Mouse (Mus musculus): ENCODE measurements around the gene Rab6b. TPM values are rescaled to one million over a fixed set of nuclear protein-coding genes. Genes with fewer than 3 reads are reported as not detected.
"Not testable (repeated sequence)": the region's sequence is repeated elsewhere in the genome, so short reads cannot be mapped to it uniquely, and the experiment has no call there.

The Rab6b gene
- polyA plus RNA-seq, 1 experiment = 21.3 TPM

- TF ChIP-seq CTCF (IDR thresholded peaks at IDR 0.05; ENCODE audit: insufficient read depth, low read length) = peak; percentile 70
- TF ChIP-seq POLR2A (IDR thresholded peaks at IDR 0.05; ENCODE audit: borderline replicate concordance, extremely low read depth, low read depth, low read length) = no peak
Measured at GRCm38 (mm10) chr9:103092248-103092647, 19.3 kb upstream of the Rab6b start.

GRCm38 (mm10) chr9:103093681-103094080, 17.9 kb upstream of the Rab6b start:
- no peak for TF ChIP-seq POLR2A (IDR thresholded peaks at IDR 0.05; ENCODE audit: borderline replicate concordance, extremely low read depth, low read depth, low read length)
- TF ChIP-seq CTCF (IDR thresholded peaks at IDR 0.05; ENCODE audit: insufficient read depth, low read length) = no peak
- Histone ChIP-seq H3K4me1 (ENCODE audit: control insufficient read depth, insufficient read depth, low read length) (peaks cover 14% of the 10 kb centered on the region), H3K4me3 (replicated peaks; ENCODE audit: extremely low read depth, low read depth, low read length) (no peak overlapping the region)
- 67% methylated on average over 3 of the region's 3 CpGs for WGBS
- DNase-seq = no peak

More at GRCm38 (mm10) chr9:103092248-103092647, 19.3 kb upstream of the Rab6b start:
- DNase-seq = peak; percentile 78
- peak overlapping the region; percentile 54 for H3K4me3 ChIP-seq (replicated peaks; ENCODE audit: extremely low read depth, low read depth, low read length)
- WGBS = 0% methylated on average over 19 of the region's 19 CpGs
- peaks cover 14% of the 10 kb centered on the region for H3K4me1 ChIP-seq (ENCODE audit: control insufficient read depth, insufficient read depth, low read length)

GRCm38 (mm10) chr9:103108341-103108798, 3.2 kb upstream of the Rab6b start:
- H3K4me3 ChIP-seq (replicated peaks; ENCODE audit: extremely low read depth, low read depth, low read length) = peak overlapping the region; percentile 84
- peaks cover 19% of the 10 kb centered on the region for H3K4me1 ChIP-seq (ENCODE audit: control insufficient read depth, insufficient read depth, low read length)
- not testable (repeated sequence) for DNase-seq
- WGBS = 38% methylated on average over 9 of the region's 14 CpGs

GRCm38 (mm10) chr9:103108943-103109670, 2.5 kb upstream of the Rab6b start:
- WGBS = 30% methylated on average over 18 of the region's 18 CpGs
- no peak for DNase-seq
- TF ChIP-seq CTCF (IDR thresholded peaks at IDR 0.05; ENCODE audit: insufficient read depth, low read length) (no peak), POLR2A (IDR thresholded peaks at IDR 0.05; ENCODE audit: borderline replicate concordance, extremely low read depth, low read depth, low read length) (peak; percentile 24; the same call in 1 of the 2 replicates)
- Histone ChIP-seq H3K4me1 (ENCODE audit: control insufficient read depth, insufficient read depth, low read length) (peaks cover 19% of the 10 kb centered on the region), H3K4me3 (replicated peaks; ENCODE audit: extremely low read depth, low read depth, low read length) (peak overlapping the region; percentile 76)

- H3K4me3 ChIP-seq (replicated peaks; ENCODE audit: extremely low read depth, low read depth, low read length) = no peak overlapping the region
- H3K4me1 ChIP-seq (ENCODE audit: control insufficient read depth, insufficient read depth, low read length) = peaks cover 19% of the 10 kb centered on the region
- TF ChIP-seq POLR2A (IDR thresholded peaks at IDR 0.05; ENCODE audit: borderline replicate concordance, extremely low read depth, low read depth, low read length) = peak; percentile 63; the same call in 1 of the 2 replicates
- no peak for TF ChIP-seq CTCF (IDR thresholded peaks at IDR 0.05; ENCODE audit: insufficient read depth, low read length)
- no peak for DNase-seq
- 33% methylated on average over 2 of the region's 2 CpGs for WGBS
Measured at GRCm38 (mm10) chr9:103109911-103110310, 1.7 kb upstream of the Rab6b start.

GRCm38 (mm10) chr9:103110727-103111501, 673 bp upstream of the Rab6b start:
- no peak for TF ChIP-seq CTCF (IDR thresholded peaks at IDR 0.05; ENCODE audit: insufficient read depth, low read length)
- no peak; the same call in 1 of the 2 replicates for TF ChIP-seq POLR2A (IDR thresholded peaks at IDR 0.05; ENCODE audit: borderline replicate concordance, extremely low read depth, low read depth, low read length)
- 15% methylated on average over 18 of the region's 18 CpGs for WGBS
- Histone ChIP-seq H3K4me1 (ENCODE audit: control insufficient read depth, insufficient read depth, low read length) (peaks cover 19% of the 10 kb centered on the region), H3K4me3 (replicated peaks; ENCODE audit: extremely low read depth, low read depth, low read length) (peak overlapping the region; percentile 90)
- peak; percentile 42 for DNase-seq

GRCm38 (mm10) chr9:103112471-103113271, 1.1 kb downstream of the Rab6b start:
- Histone ChIP-seq H3K4me1 (ENCODE audit: control insufficient read depth, insufficient read depth, low read length) (peaks cover 19% of the 10 kb centered on the region), H3K4me3 (replicated peaks; ENCODE audit: extremely low read depth, low read depth, low read length) (peak overlapping the region; percentile 90)
- WGBS = 7% methylated on average over 35 of the region's 35 CpGs
- TF ChIP-seq CTCF (IDR thresholded peaks at IDR 0.05; ENCODE audit: insufficient read depth, low read length) (no peak), POLR2A (IDR thresholded peaks at IDR 0.05; ENCODE audit: borderline replicate concordance, extremely low read depth, low read depth, low read length) (no peak)
- DNase-seq = no peak

GRCm38 (mm10) chr9:103113351-103113750, 1.8 kb downstream of the Rab6b start:
- peaks cover 19% of the 10 kb centered on the region for H3K4me1 ChIP-seq (ENCODE audit: control insufficient read depth, insufficient read depth, low read length)
- TF ChIP-seq CTCF (IDR thresholded peaks at IDR 0.05; ENCODE audit: insufficient read depth, low read length) = no peak
- TF ChIP-seq POLR2A (IDR thresholded peaks at IDR 0.05; ENCODE audit: borderline replicate concordance, extremely low read depth, low read depth, low read length) = no peak
- WGBS = 71% methylated on average over 11 of the region's 11 CpGs
- no peak for DNase-seq
- no peak overlapping the region for H3K4me3 ChIP-seq (replicated peaks; ENCODE audit: extremely low read depth, low read depth, low read length)

- no peak for TF ChIP-seq POLR2A (IDR thresholded peaks at IDR 0.05; ENCODE audit: borderline replicate concordance, extremely low read depth, low read depth, low read length)
- no peak for TF ChIP-seq CTCF (IDR thresholded peaks at IDR 0.05; ENCODE audit: insufficient read depth, low read length)
- H3K4me3 ChIP-seq (replicated peaks; ENCODE audit: extremely low read depth, low read depth, low read length) = no peak overlapping the region
- WGBS = 92% methylated on average over 8 of the region's 8 CpGs
- peaks cover 18% of the 10 kb centered on the region for H3K4me1 ChIP-seq (ENCODE audit: control insufficient read depth, insufficient read depth, low read length)
- DNase-seq = no peak
Measured at GRCm38 (mm10) chr9:103114326-103114725, 2.7 kb downstream of the Rab6b start.

Measured in lung, adult 2 months (tissue).